Mouse (Mus musculus) forelimb bud, embryonic 11.5 days (tissue): ENCODE measurements at regions not wholly inside any gene's neighbourhood (a gene's known extent, or its start where the extent isn't known, plus 50 kb on each side); places are given as distances from the start of the nearest gene placed in this dataset.

Experiments used
- DNase-seq: peaks from one replicate; pipeline ENCODE4 v3.0.0-alpha.2; 2012; ENCODE audit warnings: low read depth, low spot score

DNA sequence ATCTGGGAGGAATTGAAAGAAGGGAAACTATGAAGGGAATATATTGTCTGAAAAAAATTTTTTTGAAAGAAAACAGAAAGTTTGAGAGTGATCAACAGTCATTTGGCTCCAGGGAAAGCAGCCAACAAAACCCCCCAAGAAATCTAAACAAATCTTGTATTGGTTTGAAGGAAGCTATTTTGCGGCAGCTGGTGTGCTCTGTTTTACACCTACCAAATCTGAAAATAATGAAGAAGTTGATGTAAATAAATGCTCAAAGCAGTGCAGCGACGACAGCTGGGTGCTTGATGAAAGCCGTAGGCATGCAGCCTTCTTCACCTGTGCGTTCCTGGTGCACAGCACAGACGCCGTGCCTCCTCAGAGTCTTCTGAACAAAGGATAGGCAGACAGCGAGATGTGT, 488.2 kb downstream of the Tmem132b start:
- DNase-seq: no peak

DNA sequence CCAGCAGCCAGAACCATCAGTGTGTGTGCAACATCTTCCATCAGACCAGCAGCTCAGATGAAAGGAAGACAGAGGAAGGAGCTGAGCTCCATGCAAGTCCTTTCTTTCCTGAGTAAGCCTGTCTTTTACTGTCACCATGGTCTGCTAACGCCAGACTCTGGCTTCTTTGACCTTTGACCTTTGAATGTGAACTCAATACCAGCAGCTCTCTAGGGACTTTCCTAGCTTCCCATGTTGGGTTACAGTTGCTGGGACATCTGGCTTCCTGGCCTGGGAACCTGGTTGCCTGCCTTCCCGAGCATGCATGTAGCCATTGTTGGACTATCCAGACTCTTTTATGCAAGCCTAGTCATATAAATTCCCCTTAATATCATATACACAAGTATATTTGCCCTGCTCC, 492.3 kb downstream of the Tmem132b start:
- DNase-seq: no peak

DNA sequence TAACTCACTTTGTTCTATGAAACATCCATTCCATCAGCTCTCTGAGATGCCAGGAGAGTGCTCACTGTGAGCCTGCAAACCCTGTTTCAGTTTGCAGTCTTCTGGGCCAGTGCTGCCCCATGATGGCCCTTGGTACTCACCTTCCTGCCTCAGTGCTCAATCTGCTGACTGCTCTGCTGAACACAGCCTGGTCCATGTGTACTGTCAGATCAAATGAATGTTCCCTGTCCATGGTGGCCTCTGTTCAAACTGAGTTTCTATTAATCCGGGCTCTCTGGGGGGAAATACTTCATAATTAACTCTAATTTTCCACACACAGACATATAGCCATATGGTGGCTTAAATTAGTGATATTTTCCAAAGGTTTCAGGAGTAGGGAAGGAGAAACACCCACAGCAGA, 503.3 kb downstream of the Tmem132b start:
- no peak for DNase-seq

DNA sequence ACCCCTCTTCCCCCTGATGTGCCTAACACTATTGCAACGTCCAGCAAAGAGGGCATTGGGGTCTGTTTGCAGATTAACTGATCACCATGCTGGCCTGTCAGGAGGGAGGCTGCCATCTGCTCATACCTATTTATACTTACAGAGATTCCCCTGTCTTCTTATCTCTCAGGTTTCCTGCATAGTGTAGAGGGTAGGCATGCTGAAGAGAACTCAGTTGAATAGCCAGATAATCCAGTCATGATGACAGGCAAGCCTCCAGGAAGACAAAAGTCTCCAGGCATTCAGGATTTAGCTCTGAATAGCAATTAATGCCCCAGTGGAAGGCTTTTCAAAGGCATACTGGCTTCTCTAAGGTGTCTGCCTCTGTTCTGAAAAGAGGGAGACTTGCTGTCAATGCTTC, 505.1 kb downstream of the Tmem132b start:
- no peak for DNase-seq

DNA sequence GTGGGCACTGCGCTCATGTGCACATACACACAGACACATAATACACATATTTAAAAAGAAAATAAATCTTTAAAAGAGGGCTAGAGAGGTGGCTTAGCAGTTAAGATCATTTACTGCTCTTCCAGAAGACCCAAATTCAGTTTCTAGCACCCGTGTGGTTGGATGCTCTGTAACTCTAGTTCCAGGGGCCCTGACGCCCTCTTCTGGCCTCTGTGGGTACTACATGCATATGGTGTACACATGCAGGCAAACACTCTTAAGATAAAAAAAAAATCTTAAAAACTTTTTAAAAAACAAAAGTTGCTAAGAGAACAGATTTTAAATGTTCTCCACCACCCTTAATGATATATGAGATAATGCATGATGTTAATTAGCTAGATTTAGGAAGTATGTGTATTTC, 514.2 kb downstream of the Tmem132b start:
- no peak for DNase-seq

DNA sequence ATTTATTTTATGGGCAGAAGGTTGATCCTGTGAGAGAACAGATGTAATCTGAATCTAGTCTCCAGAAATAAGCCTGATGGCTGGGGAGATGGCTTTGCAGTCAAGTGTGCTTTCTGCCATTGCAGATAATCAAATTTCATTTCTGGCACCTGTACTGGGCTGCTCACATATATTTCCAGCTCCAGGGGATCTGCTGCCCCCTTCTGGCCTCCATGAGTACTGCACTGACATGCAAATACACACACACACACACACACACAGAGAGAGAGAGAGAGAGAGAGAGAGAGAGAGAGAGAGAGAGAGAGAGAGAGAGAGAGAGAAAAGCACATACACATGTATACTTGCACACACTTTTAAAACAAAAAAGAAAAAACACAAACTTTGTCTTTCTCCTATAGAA, 532.1 kb downstream of the Tmem132b start:
- DNase-seq: no peak

DNA sequence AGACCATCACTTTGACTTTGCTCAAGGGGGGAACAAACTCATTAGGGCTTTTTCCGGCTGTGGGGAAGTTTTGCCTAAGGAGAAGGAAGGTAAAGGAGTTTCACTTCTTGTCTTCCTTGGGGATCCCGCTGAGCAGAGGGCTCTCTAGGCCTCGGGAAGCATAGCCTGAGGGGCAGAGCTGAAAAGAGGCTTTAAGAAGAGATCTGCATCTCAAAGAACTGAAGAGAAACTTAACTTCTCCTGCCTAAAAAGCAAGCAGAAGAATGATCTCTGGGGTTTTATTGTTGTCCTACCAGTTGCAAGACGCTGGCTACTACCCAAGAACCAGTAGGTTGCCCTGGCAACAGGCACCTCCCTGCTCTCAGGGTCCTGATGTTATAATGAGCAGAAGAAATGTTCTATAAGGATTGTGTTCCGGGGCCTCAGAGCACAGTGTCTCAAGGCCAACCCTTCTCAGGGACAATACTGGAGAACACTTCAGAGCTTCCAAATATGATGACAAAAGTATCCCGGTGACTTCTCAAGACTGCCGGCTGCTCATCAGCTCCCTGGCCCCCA, 547.8 kb downstream of the Tmem132b start:
- DNase-seq: no peak

DNA sequence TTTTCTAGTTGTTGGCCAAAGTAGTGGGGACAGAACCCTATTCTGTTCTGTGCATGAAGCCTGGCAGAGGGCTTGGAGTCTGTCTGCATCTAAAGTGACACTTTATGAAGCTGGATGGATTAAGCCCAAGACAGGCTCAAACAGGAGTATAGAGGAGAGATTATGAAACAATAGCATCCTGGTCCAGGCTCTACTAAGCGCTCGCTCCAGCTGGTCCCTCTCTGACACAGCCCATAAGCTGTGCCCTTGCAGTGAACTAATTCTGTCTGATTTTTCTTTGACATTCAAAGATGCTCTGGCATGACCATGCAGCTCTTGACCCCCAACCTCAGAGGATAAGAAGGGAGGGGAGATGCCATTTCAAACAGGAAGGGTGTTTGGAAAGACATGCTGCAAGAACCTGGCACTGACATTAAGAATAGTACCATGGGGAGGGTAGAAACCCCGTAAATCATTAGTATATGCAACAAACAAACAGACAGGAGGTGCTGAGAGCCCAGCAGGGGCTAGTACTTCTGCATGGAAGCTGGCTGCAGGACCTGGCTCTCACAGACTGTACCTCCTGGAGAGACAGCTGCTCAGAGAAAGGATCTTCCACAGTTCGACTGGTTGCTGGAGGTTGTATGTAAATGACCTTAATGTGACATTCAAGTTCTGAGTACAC, 556.8 kb downstream of the Tmem132b start:
- DNase-seq: no peak

DNA sequence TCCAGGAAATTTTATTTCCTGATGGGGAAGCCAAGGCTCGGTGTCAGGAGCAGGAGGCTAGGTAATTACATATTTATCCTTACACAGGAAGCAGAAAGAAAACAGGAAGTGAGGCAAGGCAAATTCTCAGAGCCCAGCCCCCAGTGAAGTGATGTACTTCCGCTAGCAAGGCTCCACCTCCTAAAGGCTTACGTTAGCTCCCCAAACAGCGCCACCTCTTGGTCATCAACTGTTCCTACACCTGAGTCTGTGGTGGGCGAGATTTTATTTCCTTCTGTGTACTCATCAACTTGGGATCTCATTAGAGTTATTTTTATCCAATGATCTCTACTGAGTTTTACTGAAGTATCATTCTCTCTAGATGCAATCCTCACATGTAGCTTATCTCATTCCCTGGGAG, 561.6 kb downstream of the Tmem132b start:
- DNase-seq: no peak

DNA sequence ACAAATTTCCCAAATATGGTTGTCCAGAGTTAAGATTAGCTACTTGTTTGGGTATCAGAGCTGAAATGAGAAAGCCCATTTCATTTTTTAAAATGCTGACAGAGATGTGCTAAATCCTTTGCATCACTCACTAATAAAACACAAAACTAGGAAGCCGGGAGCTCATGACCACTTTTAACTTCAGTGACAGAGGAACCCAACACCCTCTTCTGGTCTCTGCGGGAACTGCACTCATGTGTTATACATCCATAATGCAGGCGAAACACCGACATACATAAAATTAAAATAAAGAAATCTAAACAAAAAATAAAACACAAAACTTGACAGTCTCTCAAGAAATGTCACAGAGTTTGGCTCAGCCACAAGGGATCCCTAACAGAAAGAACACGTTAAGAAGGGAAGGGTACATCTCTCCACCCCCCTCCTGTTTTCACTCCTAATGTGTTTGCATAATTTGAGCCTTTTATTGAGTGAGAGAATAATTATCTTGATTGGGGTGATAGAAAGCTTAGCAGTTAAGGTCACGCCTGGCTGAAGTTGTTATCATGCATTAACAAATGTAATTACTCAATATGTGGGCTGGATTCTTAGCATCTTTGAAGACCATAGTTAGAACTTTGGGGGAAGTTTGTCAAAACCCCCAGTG, 565.2 kb downstream of the Tmem132b start:
- no peak for DNase-seq

DNA sequence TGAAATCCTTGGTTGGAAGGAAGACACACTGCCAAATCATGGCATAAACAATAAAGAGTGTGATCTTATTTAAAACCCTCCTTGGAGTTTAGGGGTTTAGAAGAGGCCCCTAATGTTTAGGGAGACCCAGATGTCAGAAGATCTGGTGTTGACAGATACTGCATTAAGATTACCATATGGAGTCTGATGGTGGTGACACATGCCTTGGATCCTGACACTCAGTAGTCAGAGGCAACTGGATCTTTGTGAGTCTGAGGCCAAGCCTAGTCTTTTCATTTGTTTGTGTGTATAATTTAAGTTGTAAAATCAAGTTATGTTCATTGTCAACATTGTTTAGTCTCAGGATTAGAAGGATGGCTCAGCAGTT, 565.7 kb downstream of the Tmem132b start:
- no peak for DNase-seq

DNA sequence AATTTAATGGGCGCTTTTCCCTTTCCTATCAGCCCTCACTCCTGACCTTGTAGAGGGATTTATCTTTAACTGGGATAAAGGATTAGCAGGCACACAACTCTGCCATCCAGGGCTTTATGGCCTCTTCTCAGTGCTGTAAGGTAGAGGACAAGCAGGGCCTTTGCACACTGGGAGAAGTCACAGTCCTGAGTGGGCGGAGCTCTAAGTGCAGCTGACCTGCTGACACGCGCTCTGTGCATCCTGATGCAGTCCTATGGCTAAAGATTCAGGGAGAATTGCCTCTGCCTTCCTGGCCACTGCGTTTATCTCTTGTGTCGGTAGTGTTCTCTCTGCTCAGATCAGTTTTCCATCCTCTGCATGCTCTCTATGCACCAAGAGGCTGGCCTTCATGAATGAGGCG, 566.9 kb downstream of the Tmem132b start:
- DNase-seq: no peak

DNA sequence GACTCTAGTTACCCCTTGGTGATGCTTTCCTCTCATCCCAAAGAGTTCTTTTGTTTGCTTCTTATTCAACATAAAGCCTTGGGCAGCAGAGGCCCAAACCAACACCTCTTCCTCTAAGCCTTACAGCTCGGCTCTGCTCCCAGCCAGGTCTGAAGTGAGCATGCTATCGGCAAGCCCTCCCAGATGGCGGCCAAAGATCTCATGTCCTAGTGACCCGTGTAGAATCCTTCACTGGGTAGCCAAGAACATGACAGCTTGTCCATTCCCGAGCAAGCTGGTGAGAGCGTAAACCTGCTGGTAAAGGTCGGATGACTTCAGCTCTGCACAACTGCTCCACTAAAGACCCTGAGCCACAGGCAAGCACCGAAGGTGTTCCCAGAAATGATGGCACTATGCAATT, 568.4 kb downstream of the Tmem132b start:
- DNase-seq: no peak

DNA sequence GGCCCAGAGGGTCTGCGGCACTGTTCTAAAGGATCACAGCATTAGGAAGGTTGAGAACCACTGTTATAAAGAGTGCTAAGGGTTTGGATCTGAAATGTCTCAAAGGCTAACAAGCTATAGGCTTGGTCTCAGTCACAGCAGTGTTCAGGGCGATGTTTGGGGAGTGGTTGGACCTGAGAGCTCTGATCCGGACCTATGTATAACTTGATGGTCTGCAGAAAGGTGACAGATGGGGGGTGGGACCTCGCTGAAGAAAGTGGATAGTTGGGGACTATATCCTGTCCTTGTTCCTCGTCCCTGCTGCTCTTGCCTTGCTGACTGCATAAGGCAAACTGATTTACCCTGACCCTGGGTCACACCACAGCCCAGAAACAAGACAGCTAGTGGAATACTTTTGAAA, 572.9 kb downstream of the Tmem132b start:
- no peak for DNase-seq

DNA sequence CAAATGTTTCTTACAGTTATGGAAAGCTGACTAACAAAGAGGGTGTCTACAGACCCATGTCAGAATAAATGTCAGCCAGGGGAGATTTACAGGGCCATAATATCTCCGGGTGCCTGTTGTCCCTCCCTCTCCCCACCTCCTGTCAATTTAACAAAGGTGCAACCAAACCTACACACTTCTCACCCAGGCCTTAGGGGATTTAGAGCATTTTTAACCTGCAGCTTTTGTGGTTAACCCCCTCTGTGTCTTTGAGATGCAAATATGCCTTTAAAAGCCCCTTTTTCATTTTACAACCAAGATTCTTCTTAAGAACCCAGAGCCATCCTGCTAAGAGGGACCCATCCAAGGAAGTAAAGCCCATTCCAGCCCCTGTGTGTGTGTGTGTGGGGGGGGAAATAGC, 573.3 kb downstream of the Tmem132b start:
- peak; percentile 5 for DNase-seq

DNA sequence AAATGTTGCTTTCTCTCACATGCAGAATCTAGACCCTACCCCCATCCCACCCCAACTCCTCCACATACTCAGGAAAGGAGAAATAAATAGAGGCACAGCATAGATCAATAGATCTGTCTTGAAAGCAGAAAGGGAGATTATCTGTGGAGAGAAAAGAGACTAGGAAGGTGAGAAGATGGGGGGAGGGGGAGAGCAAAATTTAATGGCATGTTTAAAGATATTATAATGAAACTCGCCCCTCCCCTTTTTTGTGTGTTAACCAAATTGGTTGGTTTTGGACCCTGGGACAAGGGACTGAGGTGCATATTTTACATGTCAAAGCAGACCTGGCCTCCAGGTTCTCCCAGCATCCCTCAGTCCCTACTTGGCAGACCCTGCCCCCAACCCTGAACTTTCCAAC, 573.9 kb downstream of the Tmem132b start:
- DNase-seq: no peak

DNA sequence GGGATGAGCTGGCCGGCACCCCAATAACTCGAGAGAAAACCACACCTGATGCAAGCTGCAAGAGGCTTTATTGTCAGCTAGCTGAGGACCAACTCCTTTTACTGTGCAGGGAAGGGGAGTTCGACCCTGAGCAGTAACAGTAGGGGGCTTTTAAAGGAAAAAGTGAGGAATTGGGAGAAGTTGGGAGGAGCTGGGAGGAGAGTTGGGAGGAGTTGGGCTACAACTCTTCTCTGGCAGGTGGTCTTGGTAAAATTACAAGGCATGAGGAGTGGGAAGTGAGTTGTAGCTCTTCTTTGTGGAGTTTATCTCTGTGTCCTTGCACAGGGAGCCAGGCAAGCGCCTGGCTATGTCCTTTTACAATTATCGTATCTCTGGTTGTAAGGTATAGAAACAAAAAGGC, 575.4 kb downstream of the Tmem132b start:
- DNase-seq: no peak

DNA sequence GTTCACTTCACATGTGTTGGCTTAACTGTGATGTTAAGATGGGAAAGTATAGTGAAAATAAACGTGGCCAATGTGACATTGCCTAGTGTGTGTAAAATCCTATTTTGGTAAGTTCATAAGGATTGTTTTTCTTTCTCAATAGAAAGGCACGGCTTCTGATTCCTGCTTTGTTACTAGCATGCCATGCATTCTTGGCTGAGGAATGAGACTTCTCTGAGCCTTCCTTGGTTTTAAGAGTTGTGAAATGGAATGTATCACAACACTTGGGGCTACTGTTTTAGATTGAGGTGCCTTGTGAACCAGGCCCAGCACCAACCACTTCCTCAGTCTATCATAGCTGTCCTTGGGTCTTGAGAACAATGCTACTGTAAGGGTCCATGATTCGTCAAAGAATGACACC, 577.3 kb downstream of the Tmem132b start:
- DNase-seq: no peak

DNA sequence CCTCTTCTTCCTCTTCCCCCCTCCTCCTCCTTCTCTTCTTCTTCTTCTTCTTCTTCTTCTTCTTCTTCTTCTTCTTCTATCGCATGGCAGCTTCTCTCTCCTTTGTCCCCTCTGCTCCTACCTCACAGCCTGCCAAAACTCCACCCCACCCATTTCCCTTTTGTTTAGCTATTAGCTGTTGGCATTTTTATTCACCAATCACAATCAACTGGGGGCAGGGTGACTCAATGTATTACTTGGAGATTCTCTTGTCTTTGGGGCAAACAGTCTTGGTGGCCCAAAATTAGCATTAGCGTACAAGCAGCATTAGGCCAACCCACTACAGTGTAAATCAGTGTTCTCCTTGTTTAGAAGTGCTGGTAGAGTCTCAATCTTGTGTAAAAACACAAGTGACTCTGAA, 585.7 kb downstream of the Tmem132b start:
- DNase-seq: no peak

DNA sequence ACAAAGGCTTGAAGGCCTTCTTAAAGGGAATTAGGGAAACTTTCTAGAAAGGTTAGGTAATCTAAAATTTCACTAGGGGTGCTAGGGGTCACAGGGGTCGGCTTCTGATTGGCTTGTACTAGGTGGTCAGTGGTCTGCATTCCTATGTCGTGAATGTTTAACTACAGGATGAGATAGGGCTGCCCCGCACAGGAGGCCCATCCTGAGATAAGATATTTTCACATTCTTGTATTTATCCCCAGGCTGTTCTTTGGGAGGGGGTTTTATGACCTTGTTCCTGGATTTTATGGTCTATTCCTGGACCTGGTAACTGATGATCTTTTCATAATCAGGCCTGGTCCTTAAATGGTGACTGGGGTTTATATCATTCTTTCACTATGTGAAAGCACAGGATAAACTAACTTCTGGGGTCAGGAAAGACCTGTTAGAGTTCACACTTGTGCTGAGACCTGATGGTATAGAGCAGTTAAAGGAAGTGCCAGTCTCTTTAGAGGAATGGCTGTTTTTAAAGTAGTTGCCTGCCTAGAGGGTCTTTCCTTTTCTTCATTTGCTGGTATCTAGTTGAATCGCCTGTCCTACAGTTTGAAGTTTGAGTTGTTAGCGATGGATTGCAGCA, 586.4 kb downstream of the Tmem132b start:
- DNase-seq: no peak

DNA sequence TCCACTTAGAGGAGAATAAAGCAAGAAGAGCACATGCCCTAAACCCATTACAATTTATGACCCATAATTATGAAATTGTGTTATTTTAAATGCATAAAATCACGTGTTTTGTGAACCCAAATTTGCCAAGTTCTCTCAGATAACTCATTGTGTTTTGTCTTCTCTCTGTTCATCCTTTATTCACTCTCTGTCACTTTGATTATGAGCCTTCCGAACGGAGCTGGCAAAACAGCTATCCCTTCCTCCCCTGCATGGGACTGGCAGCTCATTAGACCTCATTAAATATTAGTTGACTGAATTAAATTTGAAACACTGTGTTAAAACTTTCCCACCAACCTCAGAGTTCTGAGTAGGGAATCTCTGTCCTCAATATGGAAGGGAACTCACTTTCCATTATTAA, 587.2 kb downstream of the Tmem132b start:
- no peak for DNase-seq

DNA sequence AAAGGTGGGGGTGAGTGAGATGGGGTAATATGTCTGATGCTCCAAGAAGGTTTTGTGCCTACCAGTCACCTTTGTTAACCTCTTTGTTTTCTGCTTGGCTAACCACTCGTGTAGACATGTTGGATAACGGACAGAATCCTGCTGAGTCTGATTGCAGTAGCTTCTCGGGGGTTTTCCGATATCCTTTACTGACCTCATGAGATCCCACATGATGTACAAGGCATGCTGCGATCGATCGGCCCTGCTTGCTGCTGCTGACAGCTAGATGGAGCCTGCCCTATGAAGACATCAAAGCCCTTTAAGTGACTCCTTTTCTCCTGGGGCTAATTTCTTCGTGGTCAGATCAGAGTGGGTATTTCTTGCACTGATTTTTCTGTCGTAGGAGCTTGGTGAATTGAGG, 591.6 kb downstream of the Tmem132b start:
- DNase-seq: no peak

DNA sequence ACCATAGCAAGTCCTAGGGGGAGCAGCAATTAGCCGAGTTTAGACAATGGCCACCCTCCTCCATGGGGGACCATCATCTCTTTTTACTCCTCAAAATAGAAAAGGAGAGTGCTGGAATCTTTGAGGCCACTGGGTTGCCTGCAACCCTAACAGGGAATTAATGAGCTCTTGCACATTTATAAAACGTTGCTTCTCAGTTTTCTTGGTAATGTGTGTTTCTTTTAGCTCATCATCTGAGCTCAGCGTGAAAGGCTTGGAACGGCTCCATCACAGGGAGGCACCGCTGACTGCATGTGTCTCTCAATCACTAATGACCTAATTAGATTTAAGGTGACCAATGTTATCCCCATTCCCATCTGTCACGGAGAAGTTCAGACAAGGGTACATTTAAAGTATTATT, 595.9 kb downstream of the Tmem132b start:
- DNase-seq: no peak
